Mouse (Mus musculus) lung, adult 2 months (tissue): Measurements from ENCODE around the gene Olfr961. TPM values are rescaled to one million over a fixed set of nuclear protein-coding genes. Genes with fewer than 3 reads are reported as not detected.

ENCODE experiments used
- DNase-seq: peaks from one replicate; pipeline ENCODE4 v3.0.0; 2022
- H3K4me1 ChIP-seq: fragments of 200-500 bp; 2 replicates; pipeline ENCODE4 v1.6.1; 2011; ENCODE audit warnings: low read length; ENCODE audit not compliant: control insufficient read depth, insufficient read depth
- H3K4me3 ChIP-seq: fragments of 200-500 bp; replicated peaks from 2 replicates; pipeline ENCODE3; 2011; ENCODE audit warnings: low read depth, mild to moderate bottlenecking, control low read depth, low read length; ENCODE audit errors: extremely low read depth
- CTCF ChIP-seq: fragments of 200-500 bp; IDR thresholded peaks from 2 replicates; pipeline ENCODE4 v1.5.1; 2011; ENCODE audit warnings: mild to moderate bottlenecking, low read length, control low read depth; ENCODE audit not compliant: insufficient read depth
- POLR2A ChIP-seq: fragments of 200-500 bp; IDR thresholded peaks from 2 replicates; pipeline ENCODE4 v1.6.1; 2011; ENCODE audit warnings: low read depth, mild to moderate bottlenecking, control low read depth, low read length, borderline replicate concordance; ENCODE audit errors: extremely low read depth
- WGBS: fragments of 180-500 bp; shearing (Covaris S2); methylation state at CpG from one replicate; pipeline ENCODE4 v1.1.7; 2018; 5-methylcytosine and 5-hydroxymethylcytosine counted together
- polyA plus RNA-seq: library from polyadenylated mRNA; depleted of rRNA; stranded (reverse); fragments of >200 nt; gene quantifications from 2 replicates; pipeline ENCODE4 v1.2.3, GENCODE M21; 2012; rRNA removed

Olfr961 gene
- polyA plus RNA-seq, 1 experiment, result not detected

- no peak overlapping the region for H3K4me3 ChIP-seq
- WGBS, result 63% methylated on average over 2 of the region's 2 CpGs
- TF ChIP-seq POLR2A (no peak), CTCF (no peak)
- H3K4me1 ChIP-seq, result no peaks in the 10 kb centered on the region
- DNase-seq, result no peak
Measured at GRCm38 (mm10) chr9:39629069-39629468, 15.8 kb upstream of the Olfr961 start.

- Histone ChIP-seq H3K4me1 (no peaks in the 10 kb centered on the region), H3K4me3 (no peak overlapping the region)
- no peak for DNase-seq
- TF ChIP-seq CTCF, result no peak
- no peak for TF ChIP-seq POLR2A
- WGBS, result 26% methylated on average over 4 of the region's 4 CpGs
Measured at GRCm38 (mm10) chr9:39633913-39634594, 10.8 kb upstream of the Olfr961 start.

- H3K4me3 ChIP-seq, result no peak overlapping the region
- 78% methylated on average over 4 of the region's 4 CpGs for WGBS
- DNase-seq, result no peak
- no peaks in the 10 kb centered on the region for H3K4me1 ChIP-seq
- TF ChIP-seq CTCF (no peak), POLR2A (no peak)
Measured at GRCm38 (mm10) chr9:39647382-39647781, 2.5 kb downstream of the Olfr961 start.

GRCm38 (mm10) chr9:39654756-39655396, 10.0 kb downstream of the Olfr961 start:
- no peak for TF ChIP-seq CTCF
- no peak for TF ChIP-seq POLR2A
- Histone ChIP-seq H3K4me3 (no peak overlapping the region), H3K4me1 (no peaks in the 10 kb centered on the region)
- DNase-seq, result no peak
- 58% methylated on average over 6 of the region's 6 CpGs for WGBS

GRCm38 (mm10) chr9:39666905-39667304, 22.0 kb downstream of the Olfr961 start, which contains the start of gene Olfr963:
TSS of gene Olfr963 (plus strand) at chr9:39667205.
- no peak for DNase-seq
- 88% methylated on average over 1 of the region's 1 CpGs for WGBS

GRCm38 (mm10) chr9:39669723-39670122, 24.8 kb downstream of the Olfr961 start:
- no peak for DNase-seq
- WGBS, result 76% methylated on average over 2 of the region's 2 CpGs
- TF ChIP-seq POLR2A (no peak), CTCF (no peak)
- Histone ChIP-seq H3K4me1 (no peaks in the 10 kb centered on the region), H3K4me3 (no peak overlapping the region)

More at GRCm38 (mm10) chr9:39666905-39667304, 22.0 kb downstream of the Olfr961 start, which contains the start of gene Olfr963:
- H3K4me1 ChIP-seq, result no peaks in the 10 kb centered on the region
- H3K4me3 ChIP-seq, result no peak within 1 kb of the TSS
- TF ChIP-seq CTCF (no peak), POLR2A (no peak)

GRCm38 (mm10) chr9:39674820-39675219, 29.9 kb downstream of the Olfr961 start:
- DNase-seq, result no peak
- Histone ChIP-seq H3K4me1 (no peaks in the 10 kb centered on the region), H3K4me3 (no peak overlapping the region)
- TF ChIP-seq CTCF, result no peak
- TF ChIP-seq POLR2A, result no peak
- 68% methylated on average over 2 of the region's 2 CpGs for WGBS

- 86% methylated on average over 2 of the region's 2 CpGs for whole genome bisulfite sequencing
- Histone ChIP-seq H3K4me3 (no peak overlapping the region), H3K4me1 (no peaks in the 10 kb centered on the region)
- TF ChIP-seq POLR2A (no peak), CTCF (no peak)
- no peak for DNase-seq
Measured at GRCm38 (mm10) chr9:39678557-39678956, 33.7 kb downstream of the Olfr961 start.

- no peak for TF ChIP-seq POLR2A
- no peak for TF ChIP-seq CTCF
- WGBS, result 39% methylated on average over 2 of the region's 2 CpGs
- DNase-seq, result no peak
- Histone ChIP-seq H3K4me1 (no peaks in the 10 kb centered on the region), H3K4me3 (no peak overlapping the region)
Measured at GRCm38 (mm10) chr9:39679280-39679679, 34.4 kb downstream of the Olfr961 start.

Other genes with a start within 250 kb of the Olfr961 start
- gene Olfr952, start 217.9 kb upstream of the Olfr961 start, polyA plus RNA-seq, result not detected in 2 replicates
- gene Olfr954, start 188.4 kb upstream of the Olfr961 start, polyA plus RNA-seq, result not detected in 2 replicates
- not detected in 2 replicates for gene Olfr955, start 173.1 kb upstream of the Olfr961 start, polyA plus RNA-seq
- gene Olfr44, start 151.1 kb upstream of the Olfr961 start, polyA plus RNA-seq, result not detected in 2 replicates
- not detected in 2 replicates for gene Olfr957, start 129.3 kb upstream of the Olfr961 start, polyA plus RNA-seq
- gene Olfr958, start 91.0 kb upstream of the Olfr961 start, polyA plus RNA-seq, result not detected in 2 replicates
- not detected in 2 replicates for gene Olfr959, start 69.5 kb upstream of the Olfr961 start, polyA plus RNA-seq
- gene AW551984, start 40.7 kb upstream of the Olfr961 start, polyA plus RNA-seq, result 0.25 and 0.56 TPM in 2 replicates
- gene Olfr148, start 34.4 kb upstream of the Olfr961 start, polyA plus RNA-seq, result not detected in 2 replicates
- not detected in 2 replicates for gene Olfr960, start 23.7 kb upstream of the Olfr961 start, polyA plus RNA-seq
- not detected in 2 replicates for gene Olfr963, start 22.1 kb downstream of the Olfr961 start, polyA plus RNA-seq
- not detected in 2 replicates for gene Olfr149, start 62.0 kb downstream of the Olfr961 start, polyA plus RNA-seq
- gene Olfr965, start 66.3 kb downstream of the Olfr961 start, polyA plus RNA-seq, result not detected in 2 replicates
- not detected in 2 replicates for gene Olfr150, start 85.9 kb downstream of the Olfr961 start, polyA plus RNA-seq
- gene Olfr967, start 101.2 kb downstream of the Olfr961 start, polyA plus RNA-seq, result not detected in 2 replicates
- not detected in 2 replicates for gene Olfr968, start 138.2 kb downstream of the Olfr961 start, polyA plus RNA-seq
- gene Olfr969, start 145.9 kb downstream of the Olfr961 start, polyA plus RNA-seq, result not detected in 2 replicates
- gene Olfr970, start 163.8 kb downstream of the Olfr961 start, polyA plus RNA-seq, result not detected in 2 replicates
- not detected in 2 replicates for gene Olfr971, start 191.8 kb downstream of the Olfr961 start, polyA plus RNA-seq
- not detected in 2 replicates for gene Olfr972, start 221.3 kb downstream of the Olfr961 start, polyA plus RNA-seq